Mouse (Mus musculus) heart, embryonic 14.5 days (tissue): ENCODE measurements at regions not wholly inside any gene's neighbourhood (a gene's known extent, or its start where the extent isn't known, plus 50 kb on each side); places are given as distances from the start of the nearest gene placed in this dataset.

Experiments
- ATAC-seq: fragments of 200-750 bp; cut with Nextera tagmentation; 2 replicates; pipeline ENCODE4 v1.8.0; 2017; ENCODE audit warnings: low read depth, moderate TSS enrichment; ENCODE audit not compliant: insufficient number of reproducible peaks, insufficient read depth, low FRiP score
- H3K27ac ChIP-seq, 2 experiments: fragments of 200-500 bp in 1 of 2; fragments of 300-500 bp in 1 of 2; sonication (generic) in 1 of 2; replicated peaks in 1 of 2; 2 replicates each; pipeline ENCODE4 v1.5.1; 2012 to 2014; ENCODE audit warnings: low read depth in 2 of 2, low read length in 2 of 2, control low read depth in 1 of 2, mild to moderate bottlenecking in 1 of 2, mixed read lengths in 1 of 2; ENCODE audit not compliant: control insufficient read depth in 1 of 2, insufficient read depth in 1 of 2
- H3K27me3 ChIP-seq: fragments of 300-500 bp; sonication (generic); 2 replicates; pipeline ENCODE4 v1.6.1; 2014; ENCODE audit warnings: mild to moderate bottlenecking, low read length, control low read depth; ENCODE audit not compliant: control insufficient read depth, insufficient read depth
- H3K36me3 ChIP-seq: fragments of 300-500 bp; sonication (generic); 2 replicates; pipeline ENCODE4 v1.6.1; 2014; ENCODE audit warnings: mild to moderate bottlenecking, control low read depth, low read length, mixed read lengths; ENCODE audit not compliant: control insufficient read depth, insufficient read depth
- H3K4me1 ChIP-seq, 2 experiments: fragments of 200-500 bp in 1 of 2; fragments of 300-500 bp in 1 of 2; sonication (generic) in 1 of 2; 2 replicates each; pipeline ENCODE4 v1.6.1; 2012 to 2014; ENCODE audit warnings: low read length in 2 of 2, control low read depth in 1 of 2, mixed read lengths in 1 of 2; ENCODE audit not compliant: control insufficient read depth in 2 of 2, insufficient read depth in 2 of 2
- H3K4me2 ChIP-seq: fragments of 300-500 bp; sonication (generic); 2 replicates; pipeline ENCODE4 v1.6.1; 2014; ENCODE audit warnings: mild to moderate bottlenecking, low read length
- H3K4me3 ChIP-seq, 2 experiments: fragments of 200-500 bp in 1 of 2; fragments of 300-500 bp in 1 of 2; sonication (generic) in 1 of 2; 2 replicates each; pipeline ENCODE4 v1.5.1; 2012 to 2014; ENCODE audit warnings: low read length in 2 of 2, mild to moderate bottlenecking in 2 of 2, control low read depth in 1 of 2, low read depth in 1 of 2, moderate library complexity in 1 of 2; ENCODE audit not compliant: control insufficient read depth in 1 of 2, insufficient read depth in 1 of 2
- H3K9ac ChIP-seq: fragments of 300-500 bp; sonication (generic); 2 replicates; pipeline ENCODE4 v1.6.1; 2014; ENCODE audit warnings: mild to moderate bottlenecking, low read length
- H3K9me3 ChIP-seq: fragments of 300-500 bp; sonication (generic); 2 replicates; pipeline ENCODE4 v1.6.1; 2016; ENCODE audit warnings: low read length, control low read depth; ENCODE audit not compliant: control insufficient read depth
- WGBS: fragments of 180-500 bp; shearing (Covaris S2); extraction: QIAGEN DNeasy Blood & Tissue Kit; methylation state at CpG from one replicate; pipeline ENCODE4 v1.1.7; 2014; 5-methylcytosine and 5-hydroxymethylcytosine counted together

DNA sequence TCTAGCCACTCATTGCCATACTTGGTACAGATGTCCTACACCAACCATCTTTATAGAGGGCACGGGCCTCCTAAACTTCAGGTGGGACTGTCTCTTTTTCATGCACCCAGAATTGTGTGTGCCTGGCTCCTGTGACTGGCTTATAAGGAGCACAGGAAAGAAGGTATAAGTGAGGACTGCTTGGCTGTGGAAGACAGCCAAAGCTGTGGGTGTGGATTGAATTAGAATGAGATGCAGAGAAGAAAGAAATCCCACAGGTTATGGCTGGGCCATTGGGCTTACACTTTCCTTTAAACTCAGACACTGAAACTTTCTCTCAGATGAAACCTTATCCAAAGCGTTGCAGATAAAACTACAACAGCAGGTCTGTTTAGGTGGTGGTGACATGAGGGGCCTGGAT, 239.5 kb upstream of the Fam160b2 start:
- Histone ChIP-seq H3K4me2 (no peak overlapping the region), H3K9me3 (no peaks in the 10 kb centered on the region), H3K4me3 (no peak overlapping the region), H3K27ac (no peak overlapping the region), H3K36me3 (no peaks in the 10 kb centered on the region), H3K4me1 (no peaks in the 10 kb centered on the region), H3K27me3 (peaks cover 13% of the 10 kb centered on the region; the same call in 1 of the 2 replicates), H3K9ac (no peak overlapping the region)
- ATAC-seq, result no peak
- 58% methylated on average over 2 of the region's 2 CpGs for WGBS

DNA sequence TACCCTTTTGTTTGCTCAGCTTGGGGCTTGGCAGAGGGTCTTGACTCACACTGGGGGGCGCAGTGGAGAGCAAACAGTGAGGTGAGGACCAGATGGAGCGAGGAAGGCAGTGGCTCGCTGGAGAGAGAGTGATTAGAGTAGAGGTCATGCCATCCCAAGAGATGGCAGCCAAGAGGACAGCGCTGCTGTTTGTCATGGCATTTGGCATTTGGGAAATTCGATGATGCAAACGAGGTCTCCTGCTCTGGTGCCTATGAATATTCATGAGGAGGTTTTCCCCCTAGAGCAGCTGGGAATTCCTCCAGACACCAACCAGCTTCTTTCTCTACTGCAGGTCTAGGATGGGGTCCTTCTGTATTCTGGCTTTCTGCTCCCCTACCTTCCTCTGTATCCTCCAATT, 237.9 kb upstream of the Fam160b2 start:
- 9% methylated on average over 6 of the region's 6 CpGs for WGBS
- H3K27me3 ChIP-seq, result peaks cover 13% of the 10 kb centered on the region; the same call in 1 of the 2 replicates

DNA sequence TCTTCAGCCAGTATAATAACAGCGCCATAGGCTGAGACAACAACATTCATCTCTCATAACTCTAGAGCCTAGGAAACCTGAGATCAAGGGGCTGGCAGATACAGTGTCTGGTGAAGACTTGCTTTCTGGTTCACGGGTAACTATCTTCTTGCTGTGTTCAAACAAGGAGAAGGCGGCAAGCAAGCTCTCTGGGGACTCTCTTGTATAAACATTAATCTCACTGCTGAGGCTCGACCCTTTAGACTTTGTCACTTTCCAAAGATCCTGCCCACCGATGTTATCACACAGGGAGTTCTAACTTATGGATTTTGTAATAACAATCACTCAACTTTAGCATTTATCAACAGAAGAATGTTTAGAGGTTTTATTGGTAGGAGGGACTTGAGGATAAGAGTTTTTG, 233.6 kb upstream of the Fam160b2 start:
- Histone ChIP-seq H3K27ac (no peak overlapping the region), H3K27me3 (peaks cover 9% of the 10 kb centered on the region; the same call in 1 of the 2 replicates), H3K4me2 (peak overlapping the region; percentile 54), H3K4me1 (peaks cover 6 to 11% of the 10 kb centered on the region in 2 experiments), H3K9me3 (no peaks in the 10 kb centered on the region), H3K9ac (no peak overlapping the region), H3K36me3 (no peaks in the 10 kb centered on the region), H3K4me3 (no peak overlapping the region)
- 32% methylated on average over 5 of the region's 5 CpGs for WGBS
- no peak for ATAC-seq

More for the DNA sequence above, 237.9 kb upstream of the Fam160b2 start:
- no peak for ATAC-seq
- Histone ChIP-seq H3K27ac (no peak overlapping the region), H3K36me3 (no peaks in the 10 kb centered on the region), H3K4me3 (no peak overlapping the region), H3K9ac (no peak overlapping the region), H3K4me2 (no peak overlapping the region), H3K4me1 (peaks cover 3 to 8% of the 10 kb centered on the region in 2 experiments), H3K9me3 (no peaks in the 10 kb centered on the region)

DNA sequence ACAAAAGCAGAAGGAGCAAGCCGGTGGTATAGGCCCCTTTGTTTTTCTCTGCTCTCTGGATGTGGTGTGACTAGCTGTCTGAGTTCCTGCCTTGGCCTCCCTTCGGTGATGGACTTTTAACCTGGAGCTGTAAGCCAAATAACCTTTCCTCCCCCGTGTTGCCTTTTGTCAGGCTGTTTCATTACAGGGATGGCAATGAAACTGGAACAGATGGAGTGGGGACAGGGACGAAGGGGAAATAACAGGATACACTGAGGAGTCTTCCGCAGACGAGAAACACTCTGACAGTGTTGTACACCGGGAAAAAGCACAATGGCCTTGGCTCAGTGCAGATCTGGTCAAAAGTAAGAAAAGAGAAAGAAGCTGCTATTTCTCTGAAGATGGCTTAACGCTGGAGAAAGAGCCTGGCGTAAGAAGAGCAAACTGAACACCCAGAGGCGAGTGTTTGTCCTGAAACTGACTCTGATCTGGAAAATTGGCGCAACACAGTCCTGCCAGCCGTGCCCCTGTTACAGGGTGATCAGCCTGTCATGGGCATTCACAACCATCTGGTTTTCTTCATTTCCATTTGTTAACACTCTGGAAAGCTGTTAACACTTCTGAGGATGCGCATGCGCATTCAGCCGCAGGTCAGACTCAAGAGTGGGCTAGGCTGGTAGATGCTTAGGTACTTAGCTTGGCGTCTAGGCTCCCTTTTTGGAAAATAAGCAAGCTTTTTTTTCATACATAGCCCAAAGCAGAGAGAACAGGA, 233.0 kb upstream of the Fam160b2 start:
- peak; percentile 32; the same call in 1 of the 2 replicates for ATAC-seq
- H3K4me2 ChIP-seq, result peak overlapping the region; percentile 54
- H3K9me3 ChIP-seq, result no peaks in the 10 kb centered on the region
- peaks cover 6 to 11% of the 10 kb centered on the region in 2 experiments for H3K4me1 ChIP-seq
- peak overlapping the region in 1 of 2 experiments; percentile 16; a peak in 1 of 4 replicates for H3K4me3 ChIP-seq
- no peak overlapping the region for H3K9ac ChIP-seq
- no peaks in the 10 kb centered on the region for H3K36me3 ChIP-seq
- peaks cover 9% of the 10 kb centered on the region; the same call in 1 of the 2 replicates for H3K27me3 ChIP-seq
- 31% methylated on average over 16 of the region's 16 CpGs for WGBS
- H3K27ac ChIP-seq, result peak overlapping the region; percentile 55 to 57

DNA sequence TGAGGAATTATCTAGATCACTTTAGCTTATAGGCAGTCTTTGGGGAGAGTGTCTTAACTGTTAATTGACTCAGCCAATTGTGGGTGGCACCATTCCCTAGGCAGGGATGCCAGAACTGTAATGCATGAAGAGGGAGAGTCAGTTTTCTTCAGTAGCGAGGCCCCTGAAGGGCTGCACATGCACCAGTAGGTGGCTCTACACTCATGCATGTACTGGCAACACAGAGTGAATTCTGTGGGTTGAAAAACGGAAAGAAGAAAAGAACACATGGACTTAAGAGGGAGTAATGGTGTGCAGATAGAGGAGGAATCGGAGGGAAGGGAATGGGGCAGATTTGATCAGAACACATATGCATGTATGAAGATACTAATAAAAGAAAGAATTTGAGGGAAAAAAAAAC, 232.4 kb upstream of the Fam160b2 start:
- Histone ChIP-seq H3K4me1 (peaks cover 6 to 11% of the 10 kb centered on the region in 2 experiments), H3K27me3 (0 out of 2 replicates have a peak, but pooled peaks cover 6% of the 10 kb centered on the region), H3K27ac (no peak overlapping the region), H3K36me3 (no peaks in the 10 kb centered on the region), H3K4me3 (no peak overlapping the region), H3K4me2 (peak overlapping the region; percentile 54), H3K9ac (no peak overlapping the region), H3K9me3 (no peaks in the 10 kb centered on the region)
- WGBS, result 70% methylated on average over 3 of the region's 3 CpGs
- ATAC-seq, result no peak
